Mouse (Mus musculus): Measurements from ENCODE around the gene Gpr3. TPM values are rescaled to one million over a fixed set of nuclear protein-coding genes. Genes with fewer than 3 reads are reported as not detected.
A peak's percentile ranks its signal among the peaks of the same experiment; 100 is the strongest.

The Gpr3 gene
- 0.06 and 0.27 TPM in 2 replicates for polyA plus RNA-seq (2016; fragmentation: Nextera tagmentation; extraction: Ambion mirVana)

- peaks cover 85% of the 10 kb centered on the region for H3K27me3 ChIP-seq (ENCODE audit: poor library complexity, severe bottlenecking)
- H3K36me3 ChIP-seq (replicated peaks), result no peaks in the 10 kb centered on the region
- H3K4me1 ChIP-seq, result peaks cover 30% of the 10 kb centered on the region
- peak within 1 kb of the TSS; percentile 86 for H3K4me3 ChIP-seq
- no peak for DNase-seq (ENCODE audit: extremely low spot score, low spot score)
- 1% methylated on average over 52 of the region's 52 CpGs for WGBS
- no peaks in the 10 kb centered on the region for H3K9me3 ChIP-seq
- H3K27ac ChIP-seq, result peak within 1 kb of the TSS; percentile 79
Measured at GRCm38 (mm10) chr4:133211751-133212561, at the start of gene Gpr3, which contains the start of gene Cd164l2. Gpr3 (minus strand) TSS chr4:133212536. Cd164l2 (plus strand) TSS chr4:133212131.

- Histone ChIP-seq H3K36me3 (replicated peaks) (peaks cover 40% of the 10 kb centered on the region), H3K27ac (no peak overlapping the region; the same call in 1 of the 2 replicates), H3K4me3 (no peak overlapping the region), H3K27me3 (ENCODE audit: poor library complexity, severe bottlenecking) (peaks cover 24% of the 10 kb centered on the region), H3K9me3 (peaks cover 12% of the 10 kb centered on the region; the same call in 1 of the 2 replicates), H3K4me1 (peaks cover 18% of the 10 kb centered on the region)
- WGBS, result 51% methylated on average over 10 of the region's 10 CpGs
- DNase-seq (ENCODE audit: extremely low spot score, low spot score), result no peak
Measured at GRCm38 (mm10) chr4:133261641-133262374, 49.5 kb upstream of the Gpr3 start.

- H3K9me3 ChIP-seq, result no peaks in the 10 kb centered on the region
- peaks cover 1% of the 10 kb centered on the region; the same call in 1 of the 2 replicates for H3K36me3 ChIP-seq (replicated peaks)
- no peak overlapping the region for H3K27ac ChIP-seq
- H3K4me3 ChIP-seq, result no peak overlapping the region
- WGBS, result 82% methylated on average over 12 of the region's 12 CpGs
- H3K27me3 ChIP-seq (ENCODE audit: poor library complexity, severe bottlenecking), result peaks cover 63% of the 10 kb centered on the region
- no peak for DNase-seq (ENCODE audit: extremely low spot score, low spot score)
- H3K4me1 ChIP-seq, result peaks cover 21% of the 10 kb centered on the region
Measured at GRCm38 (mm10) chr4:133257798-133258408, 45.6 kb upstream of the Gpr3 start.

- H3K27me3 ChIP-seq (ENCODE audit: poor library complexity, severe bottlenecking), result peaks cover 70% of the 10 kb centered on the region
- no peaks in the 10 kb centered on the region for H3K9me3 ChIP-seq
- no peak for DNase-seq (ENCODE audit: extremely low spot score, low spot score)
- no peak overlapping the region for H3K4me3 ChIP-seq
- peaks cover 21% of the 10 kb centered on the region for H3K4me1 ChIP-seq
- no peaks in the 10 kb centered on the region for H3K36me3 ChIP-seq (replicated peaks)
- WGBS, result 23% methylated on average over 12 of the region's 12 CpGs
- no peak overlapping the region for H3K27ac ChIP-seq
Measured at GRCm38 (mm10) chr4:133257230-133257629, 44.9 kb upstream of the Gpr3 start.

GRCm38 (mm10) chr4:133256820-133257219 is 44.5 kb upstream of the Gpr3 start:
- no peak overlapping the region for H3K27ac ChIP-seq
- peaks cover 74% of the 10 kb centered on the region for H3K27me3 ChIP-seq (ENCODE audit: poor library complexity, severe bottlenecking)
- no peak overlapping the region for H3K4me3 ChIP-seq
- 18% methylated on average over 24 of the region's 24 CpGs for WGBS
- no peaks in the 10 kb centered on the region for H3K36me3 ChIP-seq (replicated peaks)
- peaks cover 18% of the 10 kb centered on the region for H3K4me1 ChIP-seq
- no peaks in the 10 kb centered on the region for H3K9me3 ChIP-seq
- DNase-seq (ENCODE audit: extremely low spot score, low spot score), result no peak

GRCm38 (mm10) chr4:133255392-133255791 is 43.1 kb upstream of the Gpr3 start:
- no peak overlapping the region for H3K4me3 ChIP-seq
- no peaks in the 10 kb centered on the region for H3K36me3 ChIP-seq (replicated peaks)
- H3K9me3 ChIP-seq, result no peaks in the 10 kb centered on the region
- peaks cover 28% of the 10 kb centered on the region for H3K4me1 ChIP-seq
- no peak for DNase-seq (ENCODE audit: extremely low spot score, low spot score)
- WGBS, result 62% methylated on average over 6 of the region's 6 CpGs
- no peak overlapping the region for H3K27ac ChIP-seq
- H3K27me3 ChIP-seq (ENCODE audit: poor library complexity, severe bottlenecking), result peaks cover 89% of the 10 kb centered on the region

- WGBS, result 93% methylated on average over 12 of the region's 12 CpGs
- peaks cover 100% of the 10 kb centered on the region for H3K27me3 ChIP-seq (ENCODE audit: poor library complexity, severe bottlenecking)
- DNase-seq (ENCODE audit: extremely low spot score, low spot score), result no peak
Measured at GRCm38 (mm10) chr4:133253412-133253811, 41.1 kb upstream of the Gpr3 start.

GRCm38 (mm10) chr4:133252089-133252488 is 39.8 kb upstream of the Gpr3 start:
- peaks cover 100% of the 10 kb centered on the region for H3K27me3 ChIP-seq (ENCODE audit: poor library complexity, severe bottlenecking)
- H3K4me3 ChIP-seq, result no peak overlapping the region
- no peaks in the 10 kb centered on the region for H3K36me3 ChIP-seq (replicated peaks)
- H3K9me3 ChIP-seq, result no peaks in the 10 kb centered on the region
- H3K27ac ChIP-seq, result no peak overlapping the region
- peaks cover 26% of the 10 kb centered on the region for H3K4me1 ChIP-seq
- DNase-seq (ENCODE audit: extremely low spot score, low spot score), result no peak
- 40% methylated on average over 4 of the region's 4 CpGs for WGBS

More at GRCm38 (mm10) chr4:133253412-133253811, 41.1 kb upstream of the Gpr3 start:
- Histone ChIP-seq H3K36me3 (replicated peaks) (no peaks in the 10 kb centered on the region), H3K9me3 (no peaks in the 10 kb centered on the region), H3K4me1 (peaks cover 33% of the 10 kb centered on the region), H3K27ac (no peak overlapping the region), H3K4me3 (no peak overlapping the region)

GRCm38 (mm10) chr4:133251214-133251613 is 38.9 kb upstream of the Gpr3 start:
- WGBS, result 2% methylated on average over 31 of the region's 31 CpGs
- H3K9me3 ChIP-seq, result no peaks in the 10 kb centered on the region
- H3K27ac ChIP-seq, result peak overlapping the region; percentile 40; the same call in 1 of the 2 replicates
- H3K27me3 ChIP-seq (ENCODE audit: poor library complexity, severe bottlenecking), result peaks cover 100% of the 10 kb centered on the region
- H3K4me3 ChIP-seq, result peak overlapping the region; percentile 54
- no peaks in the 10 kb centered on the region for H3K36me3 ChIP-seq (replicated peaks)
- no peak for DNase-seq (ENCODE audit: extremely low spot score, low spot score)
- H3K4me1 ChIP-seq, result peaks cover 20% of the 10 kb centered on the region

GRCm38 (mm10) chr4:133250609-133251008 is 38.3 kb upstream of the Gpr3 start:
- H3K4me1 ChIP-seq, result peaks cover 20% of the 10 kb centered on the region
- peak; percentile 88 for DNase-seq (ENCODE audit: extremely low spot score, low spot score)
- WGBS, result under 1% methylated on average over 22 of the region's 22 CpGs
- H3K4me3 ChIP-seq, result peak overlapping the region; percentile 54
- H3K27me3 ChIP-seq (ENCODE audit: poor library complexity, severe bottlenecking), result peaks cover 100% of the 10 kb centered on the region
- no peaks in the 10 kb centered on the region for H3K36me3 ChIP-seq (replicated peaks)
- peak overlapping the region; percentile 40; the same call in 1 of the 2 replicates for H3K27ac ChIP-seq
- no peaks in the 10 kb centered on the region for H3K9me3 ChIP-seq

- H3K27me3 ChIP-seq (ENCODE audit: poor library complexity, severe bottlenecking), result peaks cover 100% of the 10 kb centered on the region
- no peak for DNase-seq (ENCODE audit: extremely low spot score, low spot score)
- H3K9me3 ChIP-seq, result no peaks in the 10 kb centered on the region
- 81% methylated on average over 13 of the region's 13 CpGs for WGBS
- no peak overlapping the region for H3K27ac ChIP-seq
- peaks cover 29% of the 10 kb centered on the region for H3K4me1 ChIP-seq
- H3K36me3 ChIP-seq (replicated peaks), result no peaks in the 10 kb centered on the region
- no peak overlapping the region for H3K4me3 ChIP-seq
Measured at GRCm38 (mm10) chr4:133247806-133248449, 35.6 kb upstream of the Gpr3 start.

GRCm38 (mm10) chr4:133247072-133247471 is 34.7 kb upstream of the Gpr3 start:
- H3K27me3 ChIP-seq (ENCODE audit: poor library complexity, severe bottlenecking), result peaks cover 100% of the 10 kb centered on the region
- no peak for DNase-seq (ENCODE audit: extremely low spot score, low spot score)
- H3K9me3 ChIP-seq, result no peaks in the 10 kb centered on the region
- no peak overlapping the region for H3K4me3 ChIP-seq
- no peaks in the 10 kb centered on the region for H3K36me3 ChIP-seq (replicated peaks)
- peaks cover 33% of the 10 kb centered on the region for H3K4me1 ChIP-seq
- no peak overlapping the region for H3K27ac ChIP-seq
- 22% methylated on average over 15 of the region's 15 CpGs for WGBS
